Mouse (Mus musculus) ZHBTc4 (cell line): Measurements from ENCODE around the gene Med19.
A peak's percentile ranks its signal among the peaks of the same experiment; 100 is the strongest.
"Not testable (repeated sequence)": the region's sequence is repeated elsewhere in the genome, so short reads cannot be mapped to it uniquely, and the experiment has no call there.

Source experiments
- DNase-seq: peaks from one replicate; pipeline ENCODE4 v3.0.0-alpha.2; 2011; ENCODE audit warnings: low read depth, low spot score

Med19 gene

GRCm38 (mm10) chr2:84717357-84717756 lies 39.2 kb downstream of the Med19 start:
- no peak for DNase-seq

- no peak for DNase-seq
Observed at GRCm38 (mm10) chr2:84720718-84721117, 42.5 kb downstream of the Med19 start.

GRCm38 (mm10) chr2:84721182-84721581 lies 43.0 kb downstream of the Med19 start:
- DNase-seq: no peak

GRCm38 (mm10) chr2:84723856-84724255 lies 45.7 kb downstream of the Med19 start:
- no peak for DNase-seq

GRCm38 (mm10) chr2:84725770-84726169 lies 47.6 kb downstream of the Med19 start:
- DNase-seq: no peak

DNA sequence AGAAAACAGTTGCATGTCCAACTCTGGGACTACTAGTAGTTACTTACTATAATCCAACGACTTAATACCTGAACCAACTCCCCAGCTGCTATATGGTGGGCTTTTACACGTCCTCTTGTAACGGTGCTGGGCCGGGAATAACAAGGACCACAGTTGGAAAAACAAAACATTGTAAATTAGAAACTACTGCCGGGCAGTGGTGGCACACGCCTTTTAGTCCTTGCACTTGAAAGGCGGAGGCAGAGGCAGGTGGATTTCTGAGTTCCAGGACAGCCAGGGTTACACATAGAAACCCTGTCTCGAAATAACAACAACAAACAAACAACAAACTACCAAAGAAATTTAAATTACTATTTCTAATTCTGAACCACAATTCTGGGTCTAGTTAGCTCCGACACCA lies 48.5 kb downstream of the Med19 start:
- no peak for DNase-seq

DNA sequence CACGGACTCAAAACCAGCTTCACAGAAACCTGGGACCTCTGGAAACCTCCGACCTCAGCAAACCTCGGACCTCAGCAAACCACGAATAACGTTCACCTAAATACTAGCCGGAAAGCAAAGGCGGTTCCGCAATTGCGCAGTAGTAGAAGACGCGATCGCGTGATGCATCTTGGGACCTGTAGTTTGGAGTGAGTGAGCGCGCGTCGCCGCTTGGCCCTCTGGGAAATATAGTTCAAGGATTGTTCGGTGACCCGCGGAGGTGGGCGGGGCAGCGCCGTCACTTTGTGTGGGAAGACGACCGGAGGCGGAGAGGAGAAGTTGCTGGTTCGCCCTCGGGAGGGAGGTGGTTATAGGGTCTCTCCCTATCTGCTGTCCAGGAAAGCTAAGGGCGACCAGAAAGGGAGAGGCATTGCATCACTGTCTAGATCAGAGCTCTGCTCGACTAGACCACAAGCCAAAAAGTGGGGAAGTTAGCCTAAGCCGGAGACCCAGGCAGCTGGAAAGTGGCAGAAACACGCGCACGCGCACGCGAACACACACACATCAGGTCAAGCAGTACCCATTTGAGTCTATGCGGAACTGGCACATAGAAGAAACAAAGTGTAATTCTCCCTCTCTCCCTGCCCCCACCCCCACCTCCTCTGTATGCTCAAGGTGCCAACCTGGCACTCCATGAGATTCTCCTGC lies 49.1 kb downstream of the Med19 start, which contains the start of gene Clp1:
Clp1 (minus strand) TSS at position 179 of the 687 bp plus-strand sequence.
- peak; percentile 100 for DNase-seq

GRCm38 (mm10) chr2:84728191-84728590 lies 50.0 kb downstream of the Med19 start:
- DNase-seq: not testable (repeated sequence)

DNA sequence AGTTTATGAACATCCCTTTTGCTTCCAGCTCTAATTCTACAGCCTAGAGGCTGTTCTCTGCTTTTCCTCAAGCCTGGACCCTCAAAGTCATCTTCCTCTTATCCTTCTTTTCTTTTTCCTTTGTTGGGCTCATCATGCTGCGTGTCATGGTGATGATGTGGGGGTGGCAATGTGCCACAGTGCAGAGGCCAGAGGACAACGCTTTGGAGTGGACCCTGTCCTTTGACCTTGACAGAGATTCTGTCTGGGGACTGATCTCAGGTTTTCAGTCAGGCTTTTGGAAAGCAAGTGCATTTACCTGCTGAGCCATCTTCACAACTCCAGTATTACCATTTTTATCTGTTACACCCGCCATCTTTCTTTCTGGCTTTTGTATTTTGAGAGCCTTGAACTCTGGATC lies 53.0 kb downstream of the Med19 start:
- no peak for DNase-seq

DNA sequence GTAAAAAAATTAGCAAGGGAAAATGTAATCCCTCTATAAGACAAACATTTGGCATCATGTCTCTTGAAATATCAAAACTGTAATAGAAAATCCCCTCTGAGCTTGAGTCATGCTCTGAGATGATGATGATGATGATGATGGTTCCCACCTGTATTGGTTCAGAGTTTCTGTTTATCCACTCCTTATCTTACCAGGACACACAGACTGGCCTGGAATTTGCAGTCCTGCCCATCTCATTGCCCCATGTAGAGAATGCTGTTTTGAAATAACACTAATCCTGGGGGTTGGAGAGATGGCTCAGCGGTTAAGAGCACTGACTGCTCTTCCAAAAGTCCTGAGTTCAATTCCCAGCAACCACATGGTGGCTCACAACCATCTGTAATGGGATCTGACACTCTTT lies 54.2 kb downstream of the Med19 start:
- DNase-seq: no peak

DNA sequence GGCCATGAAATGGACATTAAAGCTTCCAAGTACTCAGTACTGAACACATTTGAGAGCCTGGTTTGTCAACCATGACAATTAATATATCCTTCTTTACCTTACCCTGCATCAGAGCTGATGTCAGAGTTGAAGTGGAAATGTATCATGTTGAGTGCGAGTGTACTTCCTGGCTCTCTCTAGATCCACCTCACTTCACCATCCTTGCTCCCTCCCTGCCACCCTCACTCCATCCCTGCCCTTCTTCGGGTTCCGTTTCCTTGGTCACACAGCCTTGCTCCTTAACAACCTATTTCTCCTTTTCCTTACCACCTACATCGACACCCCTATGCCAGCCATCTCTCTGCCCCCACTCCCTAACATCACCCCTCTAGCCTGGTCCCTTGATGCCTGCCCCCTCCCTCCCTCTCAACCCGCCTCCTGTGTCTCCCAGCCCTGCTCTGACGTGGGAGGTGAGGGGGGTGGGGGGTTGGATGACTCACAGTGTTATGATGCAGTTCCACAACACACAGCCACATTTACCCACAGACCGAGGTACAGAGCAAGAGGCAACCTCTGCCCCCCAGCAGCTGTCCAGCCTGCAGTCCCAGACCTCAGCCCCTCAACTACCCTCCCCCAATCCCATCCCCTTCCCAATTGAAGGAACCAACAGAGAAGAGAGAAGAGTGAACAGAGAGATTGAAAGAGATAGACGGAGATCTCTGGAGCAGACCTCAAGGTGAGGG lies 55.5 kb downstream of the Med19 start, which contains the start of gene Ypel4:
Ypel4 (plus strand) TSS at position 480 of the 722 bp plus-strand sequence.
- DNase-seq: no peak

DNA sequence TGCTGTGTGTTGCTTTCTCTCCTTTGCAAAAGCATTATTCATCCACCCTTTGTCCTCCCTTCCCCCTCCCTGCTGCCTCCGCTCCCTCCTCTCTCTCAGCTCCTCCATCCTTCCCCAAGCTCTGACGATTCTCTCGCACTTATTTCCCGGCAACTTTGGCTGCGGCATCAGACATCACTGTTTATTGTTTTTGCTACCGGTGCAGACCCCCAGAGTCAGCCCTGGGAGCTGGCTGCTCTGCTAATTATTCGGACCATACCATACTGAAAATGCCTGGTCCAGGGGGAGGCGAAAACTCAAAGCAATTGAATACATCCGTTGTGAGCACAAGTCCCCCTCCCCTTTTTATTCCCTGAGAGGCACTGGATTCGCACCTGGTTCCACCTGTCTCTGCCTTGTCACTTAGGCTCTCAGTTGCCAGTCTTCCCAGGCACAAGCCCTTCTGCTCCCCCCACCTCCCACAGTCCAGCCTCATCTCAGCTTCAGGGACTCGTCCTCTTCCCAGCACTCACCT lies 56.2 kb downstream of the Med19 start:
- no peak for DNase-seq

DNA sequence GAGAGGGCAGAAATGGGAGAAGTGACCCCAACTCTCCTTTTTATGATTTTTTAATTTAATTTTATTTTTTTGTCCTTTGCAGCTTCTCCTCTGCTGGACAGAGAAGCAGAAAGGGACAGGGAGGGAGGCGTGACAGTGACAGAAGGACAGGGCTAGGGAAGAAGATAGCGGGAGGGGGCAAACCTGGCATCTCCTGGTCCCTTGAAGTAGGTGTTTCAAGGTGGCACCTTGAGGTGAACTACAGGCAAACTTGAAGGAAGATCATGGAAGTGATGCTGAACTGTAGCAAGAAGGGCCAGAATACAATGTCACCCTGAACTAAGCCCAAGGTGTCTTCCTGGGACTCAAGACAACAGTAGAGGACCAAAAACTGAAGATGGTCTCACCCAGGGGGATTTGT lies 56.7 kb downstream of the Med19 start:
- DNase-seq: no peak

DNA sequence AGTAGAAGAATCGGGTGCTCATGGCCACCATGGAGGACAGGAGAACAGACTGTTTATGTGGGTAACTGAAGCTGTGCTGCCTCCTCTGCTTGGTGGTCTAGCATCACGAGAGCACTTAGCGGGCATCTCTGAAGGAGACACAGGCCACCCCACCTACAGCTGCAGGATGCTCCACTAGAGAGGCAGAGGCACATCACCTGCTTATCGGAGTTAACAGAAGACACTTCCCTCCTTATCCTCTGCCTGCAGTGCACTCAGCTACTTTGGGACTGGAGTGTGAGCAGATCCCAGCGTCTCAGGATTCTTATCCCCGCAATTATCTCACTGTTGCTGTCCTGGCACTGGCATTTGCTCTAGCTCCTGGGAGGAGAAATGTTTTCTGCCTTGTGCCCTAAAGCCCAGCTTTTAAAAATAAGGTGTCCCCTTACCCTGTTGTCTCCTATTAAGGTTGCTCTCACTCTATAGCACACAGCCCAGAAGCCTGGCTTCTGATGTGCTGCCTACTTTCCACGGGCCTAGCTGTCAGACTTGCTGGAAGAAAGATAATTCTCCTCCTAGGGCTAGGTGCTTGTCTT lies 57.2 kb downstream of the Med19 start:
- no peak for DNase-seq

DNA sequence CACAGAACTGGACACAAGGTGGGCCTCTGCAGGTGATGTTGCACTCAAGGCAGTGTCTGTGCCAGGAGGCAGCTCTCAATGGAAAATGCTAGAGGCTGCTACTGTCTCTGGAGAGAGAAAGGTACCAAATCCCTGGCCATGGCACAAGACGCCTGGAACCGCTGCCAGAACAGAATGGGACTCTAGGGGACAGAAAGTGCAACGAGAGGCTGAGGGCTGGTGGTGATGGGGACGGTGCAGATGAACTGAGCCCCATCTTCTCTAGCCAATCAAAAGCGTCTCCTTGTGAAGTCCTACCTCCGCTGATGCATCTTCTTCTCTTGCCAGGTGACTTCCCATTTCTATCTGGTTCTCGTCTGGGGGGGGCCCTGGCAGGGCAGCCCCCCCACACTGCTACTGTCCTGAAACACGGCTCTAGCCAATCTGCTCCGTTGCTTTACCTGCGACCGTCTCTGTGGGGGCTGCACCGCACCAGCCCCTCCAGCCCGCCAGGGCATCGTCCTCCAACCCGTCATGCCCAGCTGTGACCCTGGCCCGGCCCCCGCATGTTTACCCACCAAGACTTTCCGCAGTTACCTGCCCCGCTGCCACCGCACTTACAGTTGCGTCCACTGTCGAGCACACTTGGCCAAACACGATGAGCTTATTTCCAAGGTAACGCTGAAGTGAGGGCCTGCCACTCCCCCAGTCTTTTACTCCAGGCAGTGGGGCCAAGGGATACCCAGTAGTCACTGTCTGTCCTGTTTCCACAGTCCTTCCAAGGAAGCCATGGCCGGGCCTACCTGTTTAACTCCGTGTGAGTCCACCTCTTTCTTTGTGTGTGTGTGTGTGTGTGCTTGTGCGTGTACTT lies 58.3 kb downstream of the Med19 start:
- DNase-seq: no peak

GRCm38 (mm10) chr2:84737451-84737925 lies 59.3 kb downstream of the Med19 start:
- peak; percentile 37 for DNase-seq
